Mouse (Mus musculus) left cerebral cortex, adult 18-20 months (tissue): ENCODE measurements around the gene Gm9958. TPM values are rescaled to one million over a fixed set of nuclear protein-coding genes. Genes with fewer than 3 reads are reported as not detected.
A peak's percentile ranks its signal among the peaks of the same experiment; 100 is the strongest.

ENCODE experiments used
- DNase-seq, 2 experiments: peaks; one replicate each; pipeline ENCODE4 v3.0.0; 2021 to 2022; ENCODE audit warnings: low spot score in 2 of 2, mixed read lengths in 1 of 2
- total RNA-seq, 2 experiments: library from RNA; stranded (reverse); gene quantifications; 2 replicates each; pipeline ENCODE4 v1.2.3; 2021

The Gm9958 gene
- total RNA-seq, 2 experiments from 2014 or later: 1.7 to 1.8 TPM

DNA sequence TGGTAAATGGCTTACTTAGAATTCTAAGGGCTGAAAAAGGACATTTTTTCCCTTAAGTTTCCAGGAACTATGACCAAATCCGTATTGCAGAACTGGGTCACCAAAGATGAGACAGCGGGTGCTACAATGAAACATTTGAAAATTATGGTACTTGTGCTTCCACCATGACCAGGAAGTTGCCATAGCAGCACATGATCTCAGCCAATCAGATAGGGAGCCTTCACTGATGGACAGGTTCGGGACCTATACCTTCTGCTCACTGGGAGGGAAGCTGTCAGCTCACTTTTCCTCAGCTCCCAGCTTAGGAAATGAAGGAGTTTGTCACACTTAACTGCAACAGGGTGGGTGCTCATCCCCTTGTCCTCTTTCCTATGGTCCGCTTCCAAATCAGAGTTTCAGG lies 29.8 kb downstream of the Gm9958 start:
- DNase-seq: peak in 1 of 2 experiments; percentile 19

DNA sequence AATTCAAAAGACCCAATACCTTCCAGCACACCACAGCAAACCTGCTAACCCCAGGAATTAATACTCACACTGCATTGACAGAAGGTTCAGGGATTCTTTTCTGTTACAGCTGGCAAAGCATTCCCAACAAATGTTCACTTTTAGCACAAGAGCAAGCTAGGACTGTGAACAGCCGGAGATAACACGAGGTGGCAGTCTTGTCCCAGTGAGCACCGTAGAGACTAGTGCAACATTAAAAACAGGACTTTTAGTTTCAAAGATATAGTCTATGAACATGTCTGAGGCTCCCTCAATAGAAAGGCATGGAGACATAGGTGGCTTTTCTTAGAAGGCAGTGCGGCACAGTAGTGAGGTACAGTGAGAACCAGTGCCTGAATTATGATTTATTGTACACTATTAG lies 38.2 kb downstream of the Gm9958 start:
- DNase-seq: peak; percentile 55 to 60

DNA sequence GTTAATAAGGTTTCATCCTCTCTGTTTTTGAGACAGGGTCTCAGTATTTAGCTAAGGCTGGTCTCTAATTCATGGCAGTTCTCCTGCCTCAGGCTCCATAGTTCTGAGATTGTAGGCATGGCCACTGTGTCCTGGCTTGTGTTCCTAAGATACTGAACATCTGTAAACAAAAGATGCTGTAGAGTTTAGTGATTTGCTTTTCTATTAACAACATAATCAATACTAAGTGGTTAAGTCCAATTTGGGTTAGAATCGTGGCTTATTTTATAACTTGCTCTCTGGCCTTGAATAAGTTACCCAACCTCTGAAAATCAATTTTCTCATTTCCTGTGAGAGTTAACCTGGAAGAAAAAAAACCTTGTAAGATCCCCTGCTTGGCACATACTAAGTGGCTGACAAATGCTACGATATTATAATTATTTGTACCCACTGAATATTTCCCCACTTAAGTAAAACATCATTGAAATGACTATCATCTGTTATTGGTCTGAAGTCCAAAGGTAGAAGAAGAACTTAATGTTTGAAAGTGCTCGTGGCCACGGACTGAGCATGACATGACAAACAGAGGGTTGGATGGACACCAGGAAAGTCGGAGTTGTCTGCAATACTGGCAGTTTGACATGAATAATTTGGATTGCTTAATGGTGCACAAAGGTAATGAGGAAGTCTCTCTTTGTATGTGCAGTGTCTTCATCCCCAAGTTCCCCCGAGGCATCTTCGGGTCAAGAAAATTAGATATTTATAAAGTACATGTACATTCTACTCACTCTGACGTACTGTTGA lies 47.3 kb downstream of the Gm9958 start:
- DNase-seq: no peak

DNA sequence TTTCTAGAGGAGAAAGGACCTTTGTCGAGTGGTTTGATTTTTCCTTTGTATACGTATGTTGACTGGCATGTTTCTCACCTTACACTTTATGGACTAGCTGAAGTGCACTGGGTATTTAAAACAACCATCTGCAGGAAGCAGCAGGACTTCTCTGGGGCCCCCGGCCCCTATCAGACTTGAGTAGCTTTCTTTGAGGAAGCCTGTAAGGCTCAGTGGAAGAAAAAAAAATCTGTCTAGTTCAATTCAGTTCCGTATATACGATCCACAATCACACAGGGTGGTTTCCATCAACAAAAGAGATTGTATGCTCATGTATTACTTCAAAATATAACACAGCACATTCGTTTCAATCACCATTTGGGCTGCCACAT lies 47.9 kb downstream of the Gm9958 start:
- no peak for DNase-seq

Other genes starting within 250 kb of the Gm9958 start
- gene Cox18, start 143.2 kb upstream of the Gm9958 start, total RNA-seq: 10 to 100 TPM; 20.8 to 25.4 TPM
- gene Ankrd17, start 627 bp upstream of the Gm9958 start, total RNA-seq: 100 to 1,000 TPM; 111 to 117 TPM
- not detected for gene Alb, start 93.7 kb downstream of the Gm9958 start, total RNA-seq
- gene Afp, start 123.5 kb downstream of the Gm9958 start, total RNA-seq: not detected
- gene Afm, start 151.7 kb downstream of the Gm9958 start, total RNA-seq: not detected
- gene 5830473C10Rik, start 193.9 kb downstream of the Gm9958 start, total RNA-seq: under 1 TPM in 1 of 2 experiments, not detected in 1; 0.16 TPM